Mouse (Mus musculus): ENCODE measurements at regions not wholly inside any gene's neighbourhood (a gene's known extent, or its start where the extent isn't known, plus 50 kb on each side); places are given as distances from the start of the nearest gene placed in this dataset.

GRCm38 (mm10) chrX:72330323-72330722, 55.7 kb upstream of the Gabre start:
- DNase-seq (ENCODE audit: low spot score) = peak; percentile 48

- DNase-seq (ENCODE audit: low spot score) = no peak
These were observed 54.2 kb upstream of the Gabre start for GRCm38 (mm10) chrX:72328822-72329221.
